Mouse (Mus musculus) WW6 (cell line): ENCODE data around the gene Rhox4c.
"Not testable (repeated sequence)": the region's sequence is repeated elsewhere in the genome, so short reads cannot be mapped to it uniquely, and the experiment has no call there.

ENCODE experiments used
- DNase-seq: peaks from one replicate; pipeline ENCODE4 v3.0.0-alpha.2; 2013; ENCODE audit warnings: low read depth, low spot score

The Rhox4c gene

GRCm38 (mm10) chrX:37480037-37480436 lies at the start of gene Rhox4c:
Gene Rhox4c, plus strand, starts transcription at chrX:37480337.
- not testable (repeated sequence) for DNase-seq

GRCm38 (mm10) chrX:37432194-37432593 lies 47.9 kb upstream of the Rhox4c start, which contains the start of gene Rhox4b:
Gene Rhox4b, plus strand, starts transcription at chrX:37432494.
- not testable (repeated sequence) for DNase-seq

- not testable (repeated sequence) for DNase-seq
Observed at GRCm38 (mm10) chrX:37453380-37453779, 26.8 kb upstream of the Rhox4c start, which contains the start of gene Rhox2c. Gene Rhox2c, plus strand, starts transcription at chrX:37453680.

- not testable (repeated sequence) for DNase-seq
Observed at GRCm38 (mm10) chrX:37458285-37458684, 21.9 kb upstream of the Rhox4c start, which contains the start of gene Rhox3c. Gene Rhox3c, plus strand, starts transcription at chrX:37458585.

- not testable (repeated sequence) for DNase-seq
Observed at GRCm38 (mm10) chrX:37514059-37514458, 33.9 kb downstream of the Rhox4c start, which contains the start of gene Rhox4d. Gene Rhox4d, plus strand, starts transcription at chrX:37514359.

- DNase-seq = not testable (repeated sequence)
Observed at GRCm38 (mm10) chrX:37530152-37530551, 50.0 kb downstream of the Rhox4c start, which contains the start of gene Rhox2e. Gene Rhox2e, plus strand, starts transcription at chrX:37530452.
